Mouse (Mus musculus): Measurements from ENCODE around the gene Gm17535. TPM values are rescaled to one million over a fixed set of nuclear protein-coding genes. Genes with fewer than 3 reads are reported as not detected.
"Not testable (repeated sequence)": the region's sequence is repeated elsewhere in the genome, so short reads cannot be mapped to it uniquely, and the experiment has no call there.

Gene Gm17535
- polyA plus RNA-seq, 1 experiment from 2014 or later: not detected

- ATAC-seq (replicated peaks); H3K4me1 ChIP-seq; H3K4me2 ChIP-seq (replicated peaks); H3K27me3 ChIP-seq; H3K36me3 ChIP-seq; H3K9ac ChIP-seq (replicated peaks); H3K27ac ChIP-seq (replicated peaks); H3K9me3 ChIP-seq; H3K4me3 ChIP-seq: not testable (repeated sequence)
- 69% methylated on average over 9 of the region's 9 CpGs for WGBS
Measured at GRCm38 (mm10) chr9:3027200-3027599, 7.2 kb upstream of the Gm17535 start.

DNA sequence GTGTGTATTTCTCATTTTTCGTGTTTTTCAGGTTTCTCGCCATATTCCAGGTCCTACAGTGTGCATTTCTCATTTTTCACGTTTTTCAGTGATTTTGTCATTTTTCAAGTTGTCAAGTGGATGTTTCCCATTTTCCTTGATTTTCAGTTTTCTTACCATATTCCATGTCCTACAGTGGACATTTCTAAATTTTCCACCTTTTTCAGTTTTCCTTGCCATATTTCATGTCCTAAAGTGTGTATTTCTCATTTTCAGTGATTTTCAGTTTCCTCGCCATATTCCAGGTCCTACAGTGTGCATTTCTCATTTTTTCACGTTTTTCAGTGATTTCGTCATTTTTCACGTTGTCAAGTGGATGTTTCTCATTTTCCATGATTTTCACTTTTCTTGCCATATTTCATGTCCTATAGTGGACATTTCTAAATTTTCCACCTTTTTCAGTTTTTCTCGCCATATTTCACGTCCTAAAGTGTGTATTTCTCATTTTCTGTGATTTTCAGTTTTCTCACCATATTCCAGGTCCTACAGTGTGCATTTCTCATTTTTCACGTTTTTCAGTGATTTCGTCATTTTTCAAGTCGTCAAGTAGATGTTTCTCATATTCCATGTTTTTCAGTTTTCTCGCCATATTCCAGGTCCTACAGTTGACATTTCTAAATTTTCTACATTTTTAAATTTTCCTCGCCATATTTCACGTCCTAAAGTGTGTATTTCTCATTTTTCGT lies 5.0 kb upstream of the Gm17535 start:
- H3K9me3 ChIP-seq; H3K27ac ChIP-seq (replicated peaks); H3K27me3 ChIP-seq; H3K4me1 ChIP-seq; H3K4me3 ChIP-seq; H3K36me3 ChIP-seq; H3K9ac ChIP-seq (replicated peaks); ATAC-seq (replicated peaks); H3K4me2 ChIP-seq (replicated peaks): not testable (repeated sequence)
- WGBS: 66% methylated on average over 14 of the region's 16 CpGs

- ATAC-seq (replicated peaks); H3K9me3 ChIP-seq; H3K9ac ChIP-seq (replicated peaks); H3K4me3 ChIP-seq; H3K4me1 ChIP-seq; H3K27me3 ChIP-seq; H3K27ac ChIP-seq (replicated peaks); H3K36me3 ChIP-seq; H3K4me2 ChIP-seq (replicated peaks): not testable (repeated sequence)
- 79% methylated on average over 4 of the region's 10 CpGs for WGBS
Measured at GRCm38 (mm10) chr9:3030677-3031318, 3.6 kb upstream of the Gm17535 start.

DNA sequence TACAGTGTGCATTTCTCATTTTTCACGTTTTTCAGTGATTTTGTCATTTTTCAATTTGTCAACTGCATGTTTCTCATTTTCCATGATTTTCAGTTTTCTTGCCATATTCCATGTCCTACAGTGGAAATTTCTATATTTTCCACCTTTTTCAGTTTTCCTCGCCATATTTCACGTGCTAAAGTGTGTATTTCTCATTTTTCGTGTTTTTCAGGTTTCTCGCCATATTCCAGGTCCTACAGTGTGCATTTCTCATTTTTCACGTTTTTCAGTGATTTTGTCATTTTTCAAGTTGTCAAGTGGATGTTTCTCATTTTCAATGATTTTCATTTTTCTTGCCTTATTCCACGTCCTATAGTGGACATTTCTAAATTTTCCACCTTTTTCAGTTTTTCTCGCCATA lies 2.2 kb downstream of the Gm17535 start, which contains the start of gene Gm10715:
Gm10715 (plus strand) TSS at position 301 of the 400 bp plus-strand sequence.
- not testable (repeated sequence) for H3K9ac ChIP-seq (replicated peaks); ATAC-seq (replicated peaks); H3K36me3 ChIP-seq; H3K9me3 ChIP-seq; H3K4me2 ChIP-seq (replicated peaks); H3K4me3 ChIP-seq; H3K27me3 ChIP-seq; H3K27ac ChIP-seq (replicated peaks); H3K4me1 ChIP-seq
- 77% methylated on average over 8 of the region's 8 CpGs for WGBS

DNA sequence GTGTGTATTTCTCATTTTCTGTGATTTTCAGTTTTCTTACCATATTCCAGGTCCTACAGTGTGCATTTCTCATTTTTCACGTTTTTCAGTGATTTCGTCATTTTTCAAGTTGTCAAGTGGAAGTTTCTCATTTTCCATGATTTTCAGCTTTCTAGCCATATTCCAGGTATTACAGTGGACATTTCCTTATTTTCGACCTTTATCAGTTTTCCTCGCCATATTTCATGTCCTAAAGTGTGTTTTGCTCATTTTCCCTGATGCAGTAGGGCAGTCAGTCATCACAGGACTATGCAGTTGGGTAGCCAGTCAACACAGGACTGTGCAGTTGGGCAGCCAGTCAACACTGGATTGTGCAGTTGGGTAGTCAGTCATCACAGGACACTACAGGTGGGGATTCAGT lies 3.8 kb downstream of the Gm17535 start:
- WGBS: 71% methylated on average over 4 of the region's 4 CpGs
- ATAC-seq (replicated peaks); H3K4me3 ChIP-seq; H3K36me3 ChIP-seq; H3K27me3 ChIP-seq; H3K9ac ChIP-seq (replicated peaks); H3K9me3 ChIP-seq; H3K27ac ChIP-seq (replicated peaks); H3K4me2 ChIP-seq (replicated peaks); H3K4me1 ChIP-seq: not testable (repeated sequence)

Small RNA genes within 50 kb of the gene (microRNA-seq; reads per million reads assigned to microRNA genes)
- gene Mir101c: not detected

Other genes with a start within 250 kb of the Gm17535 start
- not detected in 2 replicates for gene Gm10722, start 33.7 kb upstream of the Gm17535 start, polyA plus RNA-seq (2015; fragmentation: Nextera tagmentation; extraction: Ambion mirVana)
- gene Gm11168, start 31.3 kb upstream of the Gm17535 start, polyA plus RNA-seq (2015; fragmentation: Nextera tagmentation; extraction: Ambion mirVana): not detected in 2 replicates
- gene Gm10721, start 21.5 kb upstream of the Gm17535 start, polyA plus RNA-seq (2015; fragmentation: Nextera tagmentation; extraction: Ambion mirVana): not detected in 2 replicates
- not detected in 2 replicates for gene Gm10720, start 18.9 kb upstream of the Gm17535 start, polyA plus RNA-seq (2015; fragmentation: Nextera tagmentation; extraction: Ambion mirVana)
- gene Gm10719, start 17.2 kb upstream of the Gm17535 start, polyA plus RNA-seq (2015; fragmentation: Nextera tagmentation; extraction: Ambion mirVana): not detected in 2 replicates
- 0.88 TPM in 1 of 2 replicates, not detected in the other for gene Gm10718, start 11.1 kb upstream of the Gm17535 start, polyA plus RNA-seq (2015; fragmentation: Nextera tagmentation; extraction: Ambion mirVana)
- gene Gm10717, start 9.2 kb upstream of the Gm17535 start, polyA plus RNA-seq (2015; fragmentation: Nextera tagmentation; extraction: Ambion mirVana): 0.37 TPM in 1 of 2 replicates, not detected in the other
- not detected in 2 replicates for gene Gm10715, start 2.3 kb downstream of the Gm17535 start, polyA plus RNA-seq (2015; fragmentation: Nextera tagmentation; extraction: Ambion mirVana)

Measured in forebrain, embryonic 15.5 days (tissue).